Mouse (Mus musculus): ENCODE measurements around the gene Cd302. TPM values are rescaled to one million over a fixed set of nuclear protein-coding genes. Genes with fewer than 3 reads are reported as not detected.

Gene Cd302
- polyA plus RNA-seq, 1 experiment from 2014 or later = 8.6 TPM

DNA sequence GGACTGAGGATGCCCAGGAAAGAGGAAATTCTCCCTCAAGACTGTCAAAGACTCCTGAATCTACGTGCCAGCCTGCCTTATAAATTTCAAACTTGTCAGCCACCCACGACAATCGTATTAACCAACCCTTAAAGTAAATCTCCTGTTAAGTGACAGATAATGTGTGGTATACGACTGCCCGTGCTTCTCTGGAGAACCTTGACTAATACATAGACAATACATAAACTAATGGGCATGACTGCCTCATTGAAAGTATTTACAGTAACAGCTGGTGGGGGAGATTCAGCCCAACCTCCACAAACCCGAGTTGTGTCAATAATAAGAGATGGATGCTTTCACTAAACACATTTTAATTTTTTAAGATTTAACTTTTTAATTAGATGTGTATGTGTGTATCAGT, 78.5 kb downstream of the Cd302 start:
- H3K27me3 ChIP-seq (replicated peaks; ENCODE audit: control insufficient read depth, insufficient read depth, low read length) = no peaks in the 10 kb centered on the region

DNA sequence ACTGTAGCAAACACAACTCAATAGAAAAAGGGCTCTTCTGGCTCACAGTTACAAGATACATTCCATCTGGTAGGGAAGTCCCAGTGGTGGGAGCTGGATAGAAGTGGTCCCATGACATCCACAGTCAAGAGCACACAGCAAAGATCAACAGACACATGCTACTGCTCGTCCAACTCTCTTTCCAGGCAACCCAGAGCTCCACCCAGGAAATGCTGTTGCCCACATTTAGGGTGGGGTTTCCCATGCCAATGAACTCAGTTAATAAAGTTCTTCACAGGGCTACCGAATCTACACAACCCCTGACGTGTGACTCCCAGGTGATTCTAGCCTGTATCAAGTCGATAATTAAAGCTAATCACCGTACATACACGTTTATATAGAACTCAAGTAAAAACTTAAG, 80.1 kb downstream of the Cd302 start:
- 90% methylated on average over 6 of the region's 6 CpGs for WGBS
- H3K9me3 ChIP-seq (ENCODE audit: control insufficient read depth, low read length) = no peaks in the 10 kb centered on the region
- ATAC-seq = no peak

More for the DNA sequence above, 78.5 kb downstream of the Cd302 start:
- Histone ChIP-seq H3K9ac (replicated peaks; ENCODE audit: low read depth, low read length) (no peak overlapping the region), H3K4me2 (ENCODE audit: low read length) (no peak overlapping the region), H3K27ac (ENCODE audit: low read length) (no peak overlapping the region), H3K4me1 (replicated peaks; ENCODE audit: control insufficient read depth, insufficient read depth, low read length) (peaks cover 9% of the 10 kb centered on the region), H3K36me3 (ENCODE audit: control insufficient read depth, insufficient read depth) (no peaks in the 10 kb centered on the region), H3K4me3 (replicated peaks; ENCODE audit: low read length) (no peak overlapping the region), H3K9me3 (ENCODE audit: control insufficient read depth, low read length) (no peaks in the 10 kb centered on the region)
- WGBS = 83% methylated on average over 6 of the region's 6 CpGs
- ATAC-seq = no peak

DNA sequence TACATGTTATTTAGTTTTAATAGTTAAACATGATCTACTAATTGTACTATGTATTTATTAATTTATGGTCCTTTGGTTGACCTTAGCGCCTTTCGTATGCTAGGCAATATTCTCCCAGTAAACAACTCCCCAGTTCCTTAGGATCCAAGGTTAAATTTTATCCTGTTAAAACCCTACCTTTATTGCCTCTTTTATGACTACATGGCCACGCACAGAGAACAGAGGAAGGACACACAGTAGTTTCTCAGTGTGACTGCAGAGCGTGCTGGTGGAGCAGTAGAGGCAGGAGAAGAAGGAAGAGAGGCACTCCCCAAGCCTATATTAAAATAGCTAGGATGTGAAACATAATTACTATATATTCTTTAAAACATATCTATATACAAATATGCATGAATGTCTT, 80.6 kb downstream of the Cd302 start:
- 94% methylated on average over 4 of the region's 4 CpGs for WGBS
- no peaks in the 10 kb centered on the region for H3K9me3 ChIP-seq (ENCODE audit: control insufficient read depth, low read length)
- no peak overlapping the region for H3K27ac ChIP-seq (ENCODE audit: low read length)

More for the DNA sequence above, 80.1 kb downstream of the Cd302 start:
- H3K4me2 ChIP-seq (ENCODE audit: low read length) = no peak overlapping the region
- no peaks in the 10 kb centered on the region for H3K36me3 ChIP-seq (ENCODE audit: control insufficient read depth, insufficient read depth)
- peaks cover 8% of the 10 kb centered on the region for H3K4me1 ChIP-seq (replicated peaks; ENCODE audit: control insufficient read depth, insufficient read depth, low read length)
- H3K4me3 ChIP-seq (replicated peaks; ENCODE audit: low read length) = no peak overlapping the region
- no peaks in the 10 kb centered on the region for H3K27me3 ChIP-seq (replicated peaks; ENCODE audit: control insufficient read depth, insufficient read depth, low read length)
- H3K9ac ChIP-seq (replicated peaks; ENCODE audit: low read depth, low read length) = no peak overlapping the region
- H3K27ac ChIP-seq (ENCODE audit: low read length) = no peak overlapping the region

DNA sequence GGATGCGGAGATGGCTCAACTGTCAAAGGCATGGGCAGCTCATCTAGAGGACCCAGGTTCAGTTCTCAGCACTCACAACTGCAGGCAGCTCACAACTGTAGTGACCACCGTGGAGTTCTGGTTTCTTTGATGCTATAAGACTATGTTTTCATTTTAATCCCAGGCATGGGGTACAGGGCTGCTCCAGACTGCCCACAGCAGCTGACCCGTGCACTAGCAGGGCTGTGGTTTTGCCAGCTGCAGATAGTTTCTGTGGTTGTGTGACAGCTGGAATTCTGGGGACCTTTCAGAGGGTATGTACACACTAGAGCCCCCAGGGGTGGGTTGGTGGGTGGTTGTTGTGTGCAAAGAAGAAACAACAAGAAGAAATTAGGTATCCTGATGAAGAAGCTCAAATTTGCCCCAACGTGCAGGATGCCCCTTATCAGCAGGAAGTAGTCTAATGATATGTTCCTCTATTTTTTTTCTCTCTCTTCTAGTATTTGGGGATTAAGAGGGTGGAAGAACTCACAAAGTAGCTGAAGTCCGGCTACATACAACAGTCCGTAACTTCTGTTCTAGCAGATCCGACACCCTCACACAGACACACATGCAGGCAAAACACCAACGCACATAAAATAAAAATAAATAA, 81.3 kb downstream of the Cd302 start:
- H3K4me1 ChIP-seq (replicated peaks; ENCODE audit: control insufficient read depth, insufficient read depth, low read length) = peaks cover 3% of the 10 kb centered on the region; the same call in 1 of the 2 replicates
- no peak overlapping the region for H3K27ac ChIP-seq (ENCODE audit: low read length)
- no peaks in the 10 kb centered on the region for H3K9me3 ChIP-seq (ENCODE audit: control insufficient read depth, low read length)
- H3K9ac ChIP-seq (replicated peaks; ENCODE audit: low read depth, low read length) = no peak overlapping the region
- no peak overlapping the region for H3K4me2 ChIP-seq (ENCODE audit: low read length)
- no peaks in the 10 kb centered on the region for H3K36me3 ChIP-seq (ENCODE audit: control insufficient read depth, insufficient read depth)
- 89% methylated on average over 8 of the region's 8 CpGs for WGBS
- ATAC-seq = no peak
- no peak overlapping the region for H3K4me3 ChIP-seq (replicated peaks; ENCODE audit: low read length)
- H3K27me3 ChIP-seq (replicated peaks; ENCODE audit: control insufficient read depth, insufficient read depth, low read length) = no peaks in the 10 kb centered on the region

More for the DNA sequence above, 80.6 kb downstream of the Cd302 start:
- Histone ChIP-seq H3K4me3 (replicated peaks; ENCODE audit: low read length) (no peak overlapping the region), H3K36me3 (ENCODE audit: control insufficient read depth, insufficient read depth) (no peaks in the 10 kb centered on the region), H3K27me3 (replicated peaks; ENCODE audit: control insufficient read depth, insufficient read depth, low read length) (no peaks in the 10 kb centered on the region), H3K4me1 (replicated peaks; ENCODE audit: control insufficient read depth, insufficient read depth, low read length) (peaks cover 6% of the 10 kb centered on the region; the same call in 1 of the 2 replicates), H3K4me2 (ENCODE audit: low read length) (no peak overlapping the region), H3K9ac (replicated peaks; ENCODE audit: low read depth, low read length) (no peak overlapping the region)
- ATAC-seq = no peak

Other genes with a start within 250 kb of the Cd302 start
- 64.4 and 70.2 TPM in 2 replicates for gene Baz2b, start 74.6 kb downstream of the Cd302 start, polyA plus RNA-seq (2015; fragmentation: Nextera tagmentation; extraction: Ambion mirVana)
- 107 and 112 TPM in 2 replicates for gene March7, start 74.6 kb downstream of the Cd302 start, polyA plus RNA-seq (2015; fragmentation: Nextera tagmentation; extraction: Ambion mirVana)
- gene Ly75, start 98.8 kb upstream of the Cd302 start, polyA plus RNA-seq (2015; fragmentation: Nextera tagmentation; extraction: Ambion mirVana) = 1.2 and 1.5 TPM in 2 replicates

Measured in forebrain, embryonic 16.5 days (tissue).